Mouse (Mus musculus) kidney, postnatal 36 days (tissue): ENCODE data around the gene Polg2.
"Not testable (repeated sequence)": the region's sequence is repeated elsewhere in the genome, so short reads cannot be mapped to it uniquely, and the experiment has no call there.

ENCODE experiments used
- DNase-seq, 2 experiments: peaks; one replicate each; pipeline ENCODE4 v3.0.0; 2021 to 2022; ENCODE audit warnings: mixed read lengths in 2 of 2

Gene Polg2

DNA sequence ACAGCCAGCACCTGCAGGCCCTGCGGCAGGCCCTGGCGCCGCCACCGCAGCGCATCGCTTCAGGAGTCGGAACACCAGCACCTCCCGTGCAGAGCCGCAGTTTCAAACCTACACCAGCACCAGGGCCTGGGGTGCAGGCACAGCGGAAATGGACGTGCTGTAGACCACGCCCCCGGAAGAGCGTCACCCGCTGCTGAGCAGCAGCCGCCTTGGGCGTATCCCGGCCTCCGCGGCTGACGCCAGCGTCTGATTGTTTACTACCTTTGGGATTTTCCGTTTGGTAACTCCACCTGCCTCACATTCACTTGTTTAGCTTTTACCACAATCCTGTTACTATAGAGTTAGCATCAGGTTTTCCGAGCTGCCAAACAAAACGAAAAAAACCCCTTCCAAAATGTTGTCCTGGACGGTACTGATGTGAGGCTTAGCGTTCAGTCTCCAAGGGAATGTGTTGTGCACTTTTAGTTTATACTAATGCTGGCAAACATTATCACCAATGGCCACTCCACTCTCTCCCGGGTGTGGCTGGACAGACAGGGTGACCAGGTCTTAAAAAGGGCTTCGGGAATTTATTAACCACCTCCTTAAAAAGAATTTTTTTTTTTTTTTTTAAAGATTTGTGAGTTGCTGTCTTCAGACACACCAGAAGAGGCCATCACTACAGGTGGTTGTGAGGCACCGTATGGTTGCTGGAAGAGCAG lies at the start of gene Polg2:
Gene Polg2 (minus strand): TSS at position 150 of the 701 bp plus-strand sequence.
- peak; percentile 94 to 96 for DNase-seq

DNA sequence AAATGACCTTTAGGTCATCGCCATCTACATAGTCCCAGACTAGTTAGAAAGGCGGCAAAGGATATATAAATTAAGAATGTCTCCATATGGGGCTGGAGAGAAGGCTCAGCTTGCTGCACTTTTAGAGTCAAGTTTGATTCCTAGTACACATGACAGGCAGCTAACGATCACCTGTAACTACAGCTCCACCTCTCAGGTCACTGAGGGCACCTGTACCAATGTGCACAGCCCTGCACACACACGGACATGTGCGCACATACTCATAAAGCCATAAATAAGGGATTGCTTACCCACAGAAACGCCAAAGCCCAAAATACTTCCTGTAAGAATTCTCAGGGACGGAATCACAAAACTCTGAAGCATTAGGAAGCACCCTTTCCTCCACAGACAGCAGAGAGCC lies 48.7 kb upstream of the Polg2 start:
- DNase-seq: no peak

DNA sequence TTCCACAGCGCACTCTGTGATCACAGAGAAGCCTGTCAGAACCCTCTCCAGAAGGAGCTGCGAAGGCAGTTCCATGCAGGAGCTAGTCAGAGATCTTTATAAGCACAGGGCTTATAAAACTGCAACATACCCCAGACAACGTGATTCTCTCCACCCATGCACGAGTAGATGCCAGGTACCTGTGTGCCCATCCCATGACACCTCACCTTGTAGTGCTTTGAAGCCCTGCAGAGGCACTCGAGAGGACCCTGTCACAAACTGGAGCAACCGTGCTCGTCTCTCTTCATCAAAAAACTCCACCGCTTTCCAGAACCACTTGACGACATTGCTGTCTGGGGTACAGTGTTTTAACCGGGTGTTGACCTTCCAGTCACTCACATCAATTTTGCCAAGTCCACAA lies 45.1 kb upstream of the Polg2 start:
- no peak for DNase-seq

DNA sequence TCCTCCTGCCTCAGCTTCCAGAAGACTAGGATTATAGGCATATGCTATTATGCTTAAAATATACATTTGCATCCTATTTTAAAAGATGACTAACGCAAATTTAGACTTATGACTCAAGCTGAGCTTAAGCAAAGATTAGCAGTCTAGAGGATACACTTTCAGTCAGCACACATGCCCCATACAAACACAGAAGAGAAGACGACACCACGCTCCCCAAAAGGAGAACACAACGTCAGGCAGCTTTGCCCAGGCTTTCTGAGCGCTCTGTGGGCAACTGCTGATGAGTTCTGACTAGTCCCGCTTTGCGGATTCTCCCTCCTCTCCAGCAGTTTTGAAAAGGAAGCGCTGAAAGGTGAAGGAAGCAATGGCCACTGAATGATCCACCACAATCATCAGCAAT lies 44.4 kb upstream of the Polg2 start:
- no peak for DNase-seq

DNA sequence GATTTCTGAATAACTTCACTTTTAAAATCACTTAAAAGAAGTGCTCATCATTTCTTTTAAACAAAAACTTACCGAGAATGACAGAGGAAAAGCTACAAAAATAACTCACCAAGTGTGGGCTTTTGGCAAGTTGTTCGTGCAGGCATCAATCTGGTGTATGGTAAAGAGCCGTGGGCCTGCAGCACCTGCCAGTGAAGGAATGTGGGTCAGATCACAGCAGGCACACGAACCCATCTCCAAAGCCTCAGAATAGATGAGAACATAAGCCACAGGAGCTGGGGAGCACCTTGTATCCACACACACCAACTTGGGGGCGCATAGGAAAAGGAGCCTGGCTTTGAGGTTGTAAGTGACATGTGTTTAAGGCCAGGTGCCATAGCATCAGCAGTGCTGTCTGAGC lies 43.6 kb upstream of the Polg2 start:
- DNase-seq: no peak

DNA sequence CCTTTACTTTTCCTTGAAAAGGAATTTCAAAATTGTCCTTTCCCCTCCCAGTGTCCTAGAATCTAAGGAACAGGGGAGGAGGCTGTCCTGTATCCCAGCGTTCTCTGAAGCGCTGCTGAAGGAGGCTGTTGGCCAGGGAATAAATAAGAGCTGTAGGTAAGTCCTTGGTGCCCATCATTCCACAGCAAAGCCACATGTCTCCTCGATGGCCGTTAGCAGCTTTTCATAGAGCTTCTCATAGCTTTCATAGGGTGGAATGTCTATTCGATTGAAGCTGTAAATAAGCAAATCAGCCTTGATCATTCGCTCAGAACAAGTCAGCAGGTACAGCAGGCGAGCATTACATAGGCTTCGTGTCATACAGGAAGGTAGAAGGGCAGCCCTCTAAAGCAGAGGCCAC lies 43.2 kb upstream of the Polg2 start:
- DNase-seq: no peak

DNA sequence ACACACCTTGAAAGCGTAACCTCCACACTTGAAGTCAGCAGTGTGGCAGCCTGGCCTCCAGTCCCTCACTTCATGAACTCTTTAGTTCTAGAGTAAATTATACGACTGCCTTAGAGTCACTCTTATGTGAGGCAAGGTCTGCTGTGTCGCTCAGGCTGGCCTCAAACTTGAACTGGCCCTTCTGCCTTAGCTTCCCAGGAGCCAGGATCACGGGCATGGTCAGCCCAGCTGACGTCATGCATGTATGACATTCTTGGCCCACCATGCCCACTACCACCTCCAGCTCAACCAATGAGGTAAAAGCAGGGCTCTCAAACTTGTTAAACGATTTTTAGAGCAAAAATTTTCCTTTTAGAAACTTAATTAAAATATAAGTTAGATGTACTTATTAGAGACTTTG lies 42.1 kb upstream of the Polg2 start:
- no peak for DNase-seq

DNA sequence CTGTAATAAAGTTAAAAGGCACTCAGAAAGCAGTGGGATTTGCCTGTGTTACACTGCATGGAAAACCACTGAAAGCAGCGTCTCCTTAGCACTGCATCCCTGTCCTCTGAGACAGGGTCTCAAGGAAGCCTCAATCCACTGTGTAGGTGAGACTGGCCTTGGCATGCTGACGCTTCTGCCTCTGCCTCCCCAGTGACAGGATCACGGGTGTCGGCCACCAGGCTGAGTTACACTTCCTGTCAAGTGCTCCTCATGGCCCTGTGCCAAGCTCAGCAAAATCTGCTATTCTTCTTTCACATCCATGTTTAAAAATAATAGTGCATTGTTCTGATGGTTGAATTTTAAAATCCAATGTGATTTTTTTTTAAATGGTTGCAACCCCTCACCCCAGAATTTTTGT lies 41.6 kb upstream of the Polg2 start:
- DNase-seq: peak; percentile 79 to 88

DNA sequence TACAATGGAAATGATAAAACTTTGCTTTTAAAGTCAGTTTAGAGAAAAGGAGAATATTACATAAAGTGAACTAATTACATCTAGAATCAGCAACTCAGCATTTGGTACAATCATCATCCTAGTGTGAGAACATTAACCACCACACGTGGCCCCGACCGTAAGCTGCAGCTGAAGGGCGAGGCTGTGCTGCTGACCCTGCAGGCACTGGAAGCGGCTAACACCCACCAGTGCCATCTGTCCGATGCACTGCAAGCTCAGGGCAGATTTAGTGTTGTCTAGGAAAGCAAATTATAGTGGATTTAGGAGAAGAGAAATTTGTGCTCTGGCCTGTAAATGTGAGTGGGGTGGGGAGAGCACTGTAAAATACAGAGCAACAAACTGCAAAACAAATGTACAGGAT lies 40.9 kb upstream of the Polg2 start:
- peak; percentile 26 to 29 for DNase-seq

DNA sequence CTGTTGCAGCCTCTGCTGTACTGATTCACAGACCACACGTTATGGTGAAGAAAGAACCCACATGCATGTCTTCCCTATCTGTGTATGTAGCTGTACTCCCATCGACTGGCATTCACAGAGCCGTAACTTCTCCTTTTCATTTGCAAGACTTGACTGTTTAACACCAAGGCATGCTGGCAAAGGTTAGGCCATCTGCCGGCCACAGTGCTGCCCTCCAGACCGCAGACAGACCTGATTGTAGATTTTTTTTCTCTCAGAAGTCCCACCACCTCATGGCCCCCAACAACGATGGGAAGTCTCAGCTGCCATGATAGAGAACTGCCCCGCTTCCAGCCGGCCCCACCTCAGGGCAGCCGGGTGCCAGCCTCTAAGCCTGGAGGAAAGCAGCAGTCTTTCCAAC lies 40.3 kb upstream of the Polg2 start:
- DNase-seq: no peak

DNA sequence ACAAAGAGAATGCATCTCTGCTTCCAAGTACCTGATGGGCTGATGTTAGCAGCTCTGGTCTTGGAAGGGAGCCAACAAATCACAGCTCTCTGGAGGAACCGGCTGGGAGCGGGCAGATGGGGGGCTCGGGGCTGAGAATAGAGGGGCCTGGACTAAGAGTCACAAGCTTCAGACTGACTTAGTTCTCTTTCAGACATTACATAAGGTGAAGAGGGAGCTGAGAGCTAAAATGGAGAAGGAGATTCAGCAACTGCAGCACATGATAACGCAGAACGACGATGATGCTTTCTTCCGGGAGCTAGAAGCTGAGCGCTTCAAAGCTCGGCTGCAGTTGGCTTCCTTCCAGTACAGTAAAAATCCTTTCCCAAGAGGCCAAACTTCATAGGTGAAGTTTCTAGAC lies 39.0 kb upstream of the Polg2 start:
- DNase-seq: peak; percentile 51 to 57

DNA sequence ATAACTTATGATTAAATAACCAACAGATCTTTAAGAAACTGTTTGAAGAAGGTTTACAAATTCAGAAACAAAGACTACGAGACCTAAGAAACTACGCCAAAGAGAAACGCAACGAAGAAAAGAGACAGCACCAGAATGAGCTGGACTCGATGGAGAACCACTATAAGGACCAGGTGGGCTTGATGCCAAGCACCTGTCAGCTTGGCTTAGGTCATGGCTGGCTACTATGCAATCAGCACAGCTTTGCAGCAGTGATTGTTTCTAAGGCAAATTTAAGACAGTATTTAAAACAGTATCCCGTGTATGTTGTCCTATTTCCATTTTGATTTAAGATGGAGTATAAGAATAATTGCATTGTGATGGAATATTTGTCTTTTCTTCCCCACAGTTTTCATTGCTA lies 38.5 kb upstream of the Polg2 start:
- DNase-seq: no peak

DNA sequence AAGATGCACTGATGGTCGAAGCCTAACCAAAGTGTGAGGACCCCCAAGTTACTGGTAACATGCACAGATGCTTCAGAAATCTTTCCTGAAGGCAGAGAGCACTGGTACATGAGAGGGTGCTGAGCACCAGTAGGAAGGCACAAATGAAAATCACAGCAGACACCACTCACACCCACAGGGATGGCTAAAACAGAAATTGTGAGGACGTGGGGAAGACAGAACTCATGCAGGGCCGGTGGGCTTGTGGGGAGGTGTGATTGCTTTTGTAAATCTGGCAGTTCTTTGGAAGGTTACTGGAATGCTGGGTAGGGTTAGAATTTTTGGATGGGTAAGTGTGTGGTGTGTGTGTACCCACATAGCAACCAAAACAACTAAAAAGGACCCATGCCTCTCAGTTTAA lies 37.8 kb upstream of the Polg2 start:
- no peak for DNase-seq

DNA sequence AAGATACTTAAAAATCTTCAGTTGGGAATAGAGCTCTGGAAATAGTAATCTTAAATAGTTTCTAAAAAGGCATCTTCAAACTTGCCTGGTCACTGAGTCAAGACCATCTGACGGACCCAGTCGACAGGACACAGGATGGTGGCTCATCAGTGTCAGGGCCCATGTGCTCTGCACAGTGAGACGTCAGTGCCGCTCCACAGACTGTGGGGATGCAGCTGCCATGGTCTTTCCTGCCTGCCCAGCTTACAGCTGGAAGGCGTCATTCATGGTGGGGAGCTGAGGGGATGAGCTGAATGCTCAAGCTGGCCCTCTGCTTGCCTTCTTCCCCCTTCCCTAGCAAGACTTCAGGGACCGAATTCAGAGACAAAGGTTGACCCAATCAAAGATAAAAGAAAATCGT lies 37.0 kb upstream of the Polg2 start:
- no peak for DNase-seq

DNA sequence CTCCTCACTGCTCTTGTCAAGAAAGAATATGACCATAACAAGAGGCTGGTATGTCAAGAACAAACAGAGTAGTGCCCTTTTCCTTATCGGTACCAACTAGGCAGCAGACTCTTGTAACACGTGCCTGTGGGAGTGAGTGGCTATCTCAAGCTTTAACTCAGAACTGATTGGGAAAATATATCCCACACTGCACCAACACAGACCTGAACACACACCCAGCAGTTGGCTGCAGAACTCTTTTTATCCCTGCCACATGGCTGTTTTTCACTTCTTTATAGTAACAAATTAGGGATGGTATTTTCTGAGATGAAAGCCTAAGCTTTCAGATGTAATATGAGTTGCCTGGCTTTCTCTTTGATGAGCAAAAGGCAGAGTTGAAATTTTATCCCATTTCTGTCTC lies 36.4 kb upstream of the Polg2 start:
- no peak for DNase-seq

DNA sequence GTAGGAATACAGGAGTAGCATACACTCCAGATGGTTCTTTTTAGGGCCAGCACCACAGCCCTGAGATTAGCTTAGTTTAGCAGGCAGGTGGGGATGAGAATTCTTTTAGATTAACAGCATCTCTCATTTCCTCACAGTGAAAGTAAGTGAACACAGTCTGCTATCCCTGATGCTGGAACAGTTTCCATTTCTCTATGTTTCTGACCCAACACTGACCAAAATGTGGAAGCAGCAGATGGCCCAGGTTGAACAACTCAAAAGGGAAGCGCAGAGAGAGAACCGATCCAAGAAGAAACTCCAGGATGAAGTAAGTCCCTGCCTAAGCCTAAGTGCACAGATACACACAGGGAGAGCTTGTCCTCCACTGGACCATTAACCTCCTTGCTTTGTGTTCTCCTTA lies 36.0 kb upstream of the Polg2 start:
- DNase-seq: no peak

DNA sequence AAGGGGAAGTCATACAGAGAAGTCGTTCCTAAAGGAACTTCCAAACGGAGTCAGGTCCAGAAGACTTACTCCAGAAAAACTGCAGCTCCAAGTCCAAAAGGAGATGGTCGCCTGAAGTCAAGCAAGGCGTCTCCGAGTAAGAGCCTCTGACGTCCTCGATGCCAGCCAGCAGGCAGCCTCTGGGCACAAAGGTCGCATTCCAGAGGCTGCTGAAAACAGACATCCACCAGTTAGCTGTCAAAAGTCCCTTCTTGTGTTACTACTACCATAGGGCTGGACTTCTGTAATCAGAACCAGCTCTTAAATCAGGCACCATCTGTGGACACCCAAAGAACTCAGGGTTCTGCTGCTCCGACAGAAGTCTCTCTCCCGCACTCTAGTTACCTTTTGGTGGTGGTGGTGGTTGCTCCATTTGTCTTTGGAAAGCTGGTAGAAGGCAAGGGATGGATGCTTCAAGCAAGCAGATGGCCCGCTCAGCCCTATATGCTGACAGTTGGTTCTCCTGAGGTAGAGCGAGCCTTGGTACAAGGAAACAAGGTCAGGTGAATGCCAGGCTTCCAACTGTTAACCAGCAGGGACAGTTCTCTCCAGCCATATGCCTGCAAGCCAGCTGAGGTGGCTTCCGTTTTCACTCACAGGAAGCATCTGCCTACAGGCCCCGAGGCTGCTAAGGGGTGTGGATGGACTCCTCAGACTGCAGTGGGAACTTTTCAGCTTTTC lies 35.4 kb upstream of the Polg2 start:
- DNase-seq: peak; percentile 73 to 82

DNA sequence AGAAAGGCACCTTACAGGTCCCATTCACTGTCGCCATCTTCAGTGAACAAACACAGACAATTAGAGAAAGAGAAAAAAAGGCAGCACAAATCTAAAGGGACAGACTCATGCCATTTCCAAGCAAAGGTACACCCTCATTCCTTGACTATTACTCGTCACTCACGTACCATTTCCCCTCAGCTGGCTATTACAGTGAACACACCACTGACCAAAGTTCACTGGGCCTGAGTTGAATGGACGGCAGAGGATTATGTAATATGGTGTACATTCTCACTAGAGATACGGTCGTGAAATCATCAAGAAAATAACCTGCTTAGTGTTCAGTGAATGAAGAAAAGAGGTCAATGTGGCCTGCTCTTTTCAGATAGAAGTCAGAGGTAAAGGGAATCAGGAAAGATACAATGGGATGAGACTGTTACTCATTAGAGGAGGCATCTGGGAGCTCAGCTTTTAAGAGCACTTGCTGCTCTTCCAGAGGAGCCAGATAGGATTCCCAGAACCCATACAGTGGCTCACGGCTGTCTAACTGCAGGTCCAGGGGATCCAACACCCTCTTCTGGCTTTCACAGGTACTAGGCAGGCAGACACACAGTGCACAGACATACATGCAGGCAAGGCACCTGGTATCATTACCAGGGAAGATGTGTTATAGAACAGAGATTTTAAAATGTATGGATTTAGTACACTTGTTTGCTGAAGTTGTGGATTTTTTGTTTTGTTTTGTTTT lies 33.2 kb upstream of the Polg2 start:
- peak; percentile 47 to 69 for DNase-seq

DNA sequence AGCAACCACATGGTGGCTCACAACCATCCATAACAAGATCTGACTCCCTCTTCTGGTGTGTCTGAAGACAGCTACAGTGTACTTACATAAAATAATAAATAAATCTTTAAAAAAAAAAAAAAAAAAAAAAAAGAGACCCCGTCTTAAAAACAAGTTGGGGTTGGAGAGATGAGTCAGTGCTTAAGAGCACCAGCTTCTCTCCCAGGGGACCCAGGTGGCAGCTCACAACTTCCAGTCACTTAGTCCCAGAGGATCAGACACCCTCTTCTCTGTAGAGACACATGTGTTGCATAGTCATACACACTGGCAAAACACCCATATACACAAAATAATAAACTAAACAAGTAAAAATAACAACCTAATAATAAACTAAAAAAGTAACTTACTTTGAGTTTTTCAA lies 28.1 kb upstream of the Polg2 start:
- not testable (repeated sequence) for DNase-seq

DNA sequence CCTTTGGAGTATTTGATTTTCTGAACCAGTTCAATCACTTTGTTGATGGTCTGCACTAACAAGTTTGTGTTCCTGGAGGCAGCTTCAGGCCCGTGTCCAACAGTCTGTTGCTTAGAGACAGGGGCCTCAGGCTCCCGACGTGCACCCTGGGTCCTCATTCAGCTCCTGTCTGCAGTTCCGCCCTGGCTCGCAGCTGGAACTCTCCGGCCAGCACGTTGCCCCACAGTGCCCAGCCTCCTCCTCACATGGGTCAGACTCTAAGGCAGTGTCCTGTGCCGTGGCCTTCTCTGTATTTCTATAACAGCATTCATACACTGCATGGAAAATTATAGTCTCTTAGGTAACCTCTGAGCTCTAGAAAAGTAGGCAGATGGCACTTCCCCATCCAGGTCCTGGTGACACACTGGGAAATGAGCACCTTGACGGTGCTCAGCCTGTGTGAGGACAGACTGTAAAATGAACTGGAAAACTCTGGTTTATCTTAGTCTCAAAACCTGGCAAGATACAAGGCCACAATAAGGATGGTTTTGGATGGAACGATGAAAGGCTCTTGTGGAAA lies 22.8 kb upstream of the Polg2 start:
- DNase-seq: no peak

DNA sequence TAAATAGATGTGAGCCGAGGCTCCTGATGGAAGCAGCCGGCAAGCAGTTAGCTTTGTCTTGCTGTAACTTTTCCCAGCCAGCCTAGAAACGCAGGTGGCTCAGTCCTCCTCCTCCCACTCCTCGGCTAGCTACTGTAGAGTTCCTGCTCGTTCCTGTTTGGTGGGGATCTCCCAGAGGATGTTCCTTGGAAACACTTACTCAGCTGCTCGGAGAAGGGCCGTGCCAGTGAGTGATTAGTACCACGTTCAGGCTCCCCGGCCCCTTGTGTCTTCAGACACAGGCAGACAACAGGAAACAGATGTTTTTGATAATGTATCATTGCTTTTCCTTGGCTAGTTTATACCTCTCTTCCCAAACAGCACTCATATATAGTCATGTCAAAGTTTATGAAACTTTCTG lies 16.3 kb upstream of the Polg2 start:
- DNase-seq: no peak

DNA sequence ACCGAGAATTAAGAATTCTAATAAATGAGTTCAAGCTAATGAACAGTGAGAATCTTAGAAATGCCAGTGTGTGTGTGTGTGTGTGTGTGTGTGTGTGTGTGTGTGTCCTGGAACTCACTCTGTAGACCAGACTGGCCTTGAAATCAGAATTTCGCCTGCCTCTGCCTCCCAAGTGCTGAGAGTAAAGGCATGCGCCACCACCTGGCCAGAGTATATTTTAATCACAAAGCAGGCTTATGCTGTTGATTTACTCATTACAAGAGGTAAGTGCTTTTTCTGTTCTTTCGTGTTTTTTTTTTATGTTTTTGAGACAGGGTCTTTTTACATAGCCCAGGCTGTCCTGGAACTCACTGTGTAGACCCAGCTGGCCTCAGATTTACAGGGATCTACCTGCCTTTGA lies 14.5 kb upstream of the Polg2 start:
- DNase-seq: no peak

DNA sequence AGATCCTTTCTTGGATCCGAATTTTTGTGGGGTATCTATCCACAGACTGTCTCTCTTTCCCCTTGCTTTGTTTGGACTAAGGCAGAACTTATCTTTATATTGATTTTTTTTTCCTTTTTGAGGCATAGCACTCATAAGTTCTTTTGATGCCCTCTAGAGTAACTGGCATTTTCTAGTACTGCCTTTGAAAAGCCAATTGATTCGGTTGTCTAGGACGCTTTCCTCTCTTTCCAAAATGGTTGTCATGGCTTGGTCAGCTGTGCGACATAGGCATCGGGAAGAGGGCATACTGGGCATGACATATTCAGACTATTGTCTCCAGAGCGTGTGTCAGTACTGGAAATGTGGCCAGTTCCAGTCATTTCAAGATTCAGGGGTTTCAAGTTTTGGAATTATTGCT lies 10.3 kb upstream of the Polg2 start:
- DNase-seq: no peak
